Mouse (Mus musculus) kidney, postnatal 25 days (tissue): ENCODE data around the gene Crb3.

Source experiments
- DNase-seq, 2 experiments: peaks; one replicate each; pipeline ENCODE4 v3.0.0; 2021; ENCODE audit warnings: mixed read lengths in 2 of 2

The Crb3 gene

DNA sequence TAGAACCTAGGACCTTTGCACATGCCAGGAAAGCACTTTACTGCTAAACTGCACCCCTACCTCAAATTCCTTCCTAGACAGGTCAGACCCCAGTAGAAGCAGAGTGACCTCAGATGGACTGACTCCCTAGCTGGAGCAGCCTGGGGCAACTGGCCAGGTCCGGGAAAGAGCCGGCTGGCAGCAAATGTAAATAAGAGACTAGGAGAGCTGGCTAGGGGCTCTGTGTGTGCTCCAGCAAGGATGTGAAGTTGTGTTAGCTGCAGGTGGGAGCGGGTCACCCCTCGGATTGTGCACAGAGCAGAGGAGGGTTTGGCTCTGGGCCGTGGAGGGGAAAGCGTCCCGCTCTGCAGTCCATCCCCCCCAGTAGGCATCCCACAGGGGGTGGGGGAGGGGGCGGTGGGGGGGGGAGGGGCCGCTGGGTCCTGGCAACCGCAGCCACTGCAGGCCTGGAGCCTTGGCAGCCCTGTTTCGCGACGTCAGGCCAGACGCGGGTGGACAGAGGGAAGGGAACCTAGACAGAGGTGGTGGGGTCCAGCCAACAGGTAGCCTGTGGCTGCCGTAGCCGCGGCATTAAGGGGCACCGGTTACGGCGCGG lies at the start of gene Crb3:
TSS of gene Crb3 (plus strand) at position 215 of the 595 bp plus-strand sequence.
- peak; percentile 50 to 63 for DNase-seq

DNA sequence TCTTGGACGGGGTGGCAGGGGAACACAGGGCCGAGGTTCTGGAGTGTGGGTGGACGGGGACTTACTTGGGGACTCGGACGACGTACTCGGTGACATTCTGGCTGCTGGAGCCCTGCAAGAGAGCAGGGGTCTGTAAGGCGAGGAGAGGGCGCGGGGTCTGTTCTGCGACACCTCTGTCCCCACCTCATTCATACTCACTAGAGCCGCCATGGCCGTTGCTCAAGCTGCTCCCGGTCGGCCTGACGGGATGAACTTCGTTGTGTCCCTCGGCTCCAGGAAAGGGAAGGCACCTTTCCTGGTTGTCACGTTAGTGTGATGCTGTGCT lies 48.0 kb upstream of the Crb3 start:
- no peak for DNase-seq

DNA sequence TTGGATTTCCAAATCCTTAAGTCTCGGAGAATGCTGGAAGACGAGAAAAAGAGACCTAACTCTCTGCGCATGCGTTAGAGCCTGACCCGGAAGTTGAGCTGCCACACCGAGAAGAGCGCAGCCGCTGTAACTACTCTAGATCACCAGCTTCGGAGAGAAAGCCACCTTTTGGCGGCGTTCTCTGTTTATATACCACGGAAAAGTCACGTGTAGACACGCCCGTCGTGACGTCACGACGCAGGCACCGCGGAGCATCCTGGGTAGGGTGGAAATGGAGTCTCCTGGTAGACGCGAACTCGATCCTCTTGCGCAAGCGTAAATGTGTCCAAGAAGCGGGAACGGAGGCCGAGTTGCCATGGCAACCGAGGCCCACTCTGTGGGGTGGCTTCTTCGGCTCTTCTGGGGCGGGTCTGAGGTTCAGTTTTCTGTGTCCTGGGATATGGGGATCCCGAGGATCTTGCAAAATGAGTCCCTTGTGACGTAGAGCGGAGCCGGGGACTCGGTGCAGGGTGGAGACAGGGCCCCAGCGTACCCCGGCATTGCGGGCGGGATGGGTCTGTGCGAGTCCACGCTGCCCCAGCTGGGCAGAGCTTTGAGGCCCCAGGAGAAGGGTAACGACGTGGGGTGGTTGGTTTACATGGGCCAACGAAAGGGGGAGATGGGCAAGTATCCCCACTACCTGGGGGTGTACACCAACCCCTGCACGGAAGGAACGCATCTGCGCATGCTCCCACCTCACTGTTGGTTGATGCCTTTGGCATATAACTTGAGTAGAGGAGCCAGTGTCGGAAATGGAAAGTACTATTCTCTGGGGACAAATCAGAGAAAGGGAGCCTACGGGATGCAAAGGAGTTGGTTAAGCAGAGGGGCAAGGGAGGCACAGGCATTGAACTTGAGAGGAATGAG lies 47.4 kb upstream of the Crb3 start, which contains the start of the genes Gtf2f1 and Gm17949:
TSS of gene Gtf2f1 (minus strand) at position 53 of the 906 bp plus-strand sequence.
TSS of gene Gm17949 (plus strand) at position 234 of the 906 bp plus-strand sequence.
- DNase-seq = peak; percentile 95 to 97

DNA sequence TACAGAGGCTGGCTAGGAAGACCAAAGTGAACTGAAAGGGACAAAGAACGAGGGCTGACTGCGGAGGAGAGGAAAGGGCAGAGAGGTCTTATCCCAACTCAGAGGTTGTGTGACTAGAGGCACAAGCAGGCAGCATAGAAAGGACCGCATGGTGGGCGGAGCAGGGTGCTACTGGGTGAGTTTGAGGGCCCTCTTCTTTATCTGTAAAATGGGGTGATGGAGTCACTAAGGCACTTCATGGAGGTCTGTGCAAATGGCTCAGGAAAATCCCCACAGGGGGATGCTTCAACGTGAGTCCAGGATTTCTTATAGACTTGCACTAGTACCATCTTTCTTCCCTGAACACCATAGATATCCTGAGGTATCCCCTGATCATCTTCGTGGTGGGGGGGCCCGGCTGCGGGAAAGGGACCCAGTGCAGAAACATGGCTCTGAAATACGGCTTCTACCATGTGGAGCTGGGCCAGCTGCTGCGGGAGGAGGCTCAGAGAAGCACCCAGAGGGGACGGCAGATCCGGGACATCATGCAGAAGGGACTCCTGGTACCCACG lies 46.6 kb upstream of the Crb3 start:
- DNase-seq = no peak

DNA sequence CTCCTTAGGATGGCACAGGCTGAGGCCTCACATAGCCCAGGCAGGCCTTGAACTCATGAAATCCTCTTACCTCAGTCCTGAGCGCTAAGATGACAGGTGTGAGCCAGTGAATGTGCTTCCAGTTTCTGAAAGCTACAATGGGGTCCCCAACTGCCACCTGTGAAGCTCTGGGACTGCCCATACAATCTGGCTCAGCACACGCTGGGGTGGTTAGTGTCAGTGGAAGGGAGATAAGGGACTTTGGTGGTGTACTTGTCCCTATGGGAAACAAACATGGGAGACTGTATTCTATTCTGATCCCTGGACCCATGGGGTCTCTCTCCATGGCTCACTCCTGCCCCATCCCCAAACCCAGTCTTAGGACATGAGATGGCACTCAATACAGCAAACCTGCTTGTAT lies 39.2 kb upstream of the Crb3 start:
- DNase-seq = no peak

DNA sequence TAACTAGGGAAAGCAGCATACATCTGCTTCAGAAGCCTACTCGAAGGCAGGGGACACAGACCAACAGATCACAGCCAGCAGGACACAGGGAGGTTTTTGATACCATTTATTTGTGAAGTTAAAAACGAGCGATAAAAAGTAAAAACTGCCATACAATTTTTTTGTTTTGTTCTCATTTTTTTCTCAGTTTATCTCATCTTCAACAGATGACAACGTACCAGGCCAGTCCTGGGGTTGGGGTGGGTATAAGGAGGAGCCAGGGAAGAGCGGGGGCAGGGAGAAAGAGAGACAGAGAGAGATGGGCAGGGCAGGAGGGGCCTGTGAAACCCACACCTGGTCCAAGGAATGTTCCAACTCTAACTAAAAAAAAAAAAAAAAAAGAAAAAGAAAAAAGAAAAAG lies 37.9 kb upstream of the Crb3 start:
- DNase-seq = no peak

DNA sequence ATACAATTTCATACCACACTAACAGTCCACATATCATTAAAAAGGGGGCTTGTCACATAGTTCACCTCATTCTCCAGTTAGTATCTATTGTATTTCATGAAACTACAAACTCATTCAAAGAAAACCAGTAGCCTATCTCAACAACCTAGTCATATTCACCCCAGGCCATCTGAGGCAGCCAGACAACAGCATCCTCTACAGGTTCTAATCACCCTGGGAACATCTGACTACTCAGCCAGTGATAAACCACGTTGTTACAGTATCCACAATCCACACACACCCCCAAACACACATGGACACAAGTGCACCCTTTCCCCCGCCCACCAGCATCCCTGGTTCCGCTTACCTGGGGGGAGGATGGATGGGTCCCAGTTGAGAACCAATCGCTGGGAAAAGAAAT lies 31.4 kb upstream of the Crb3 start:
- DNase-seq = no peak

DNA sequence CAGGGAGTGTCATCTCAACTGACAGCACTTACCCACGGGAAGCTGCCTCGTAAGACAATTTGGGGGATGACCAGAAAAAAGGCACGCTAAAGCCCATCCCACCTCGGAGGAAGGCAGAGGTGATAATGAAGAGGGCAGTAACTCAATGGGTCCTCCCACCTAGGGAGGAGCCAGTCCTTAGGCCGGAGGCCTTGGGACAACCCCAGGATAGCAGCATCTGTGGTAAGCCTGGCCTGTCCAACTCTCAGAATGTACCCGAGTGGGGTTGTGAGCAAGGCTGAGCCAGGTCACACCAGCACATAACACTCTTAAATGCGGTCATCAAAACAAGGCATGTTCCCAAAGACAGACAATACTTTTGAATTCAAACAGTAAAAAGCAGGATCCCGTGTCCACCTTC lies 29.2 kb upstream of the Crb3 start:
- DNase-seq = peak; percentile 18 to 56

DNA sequence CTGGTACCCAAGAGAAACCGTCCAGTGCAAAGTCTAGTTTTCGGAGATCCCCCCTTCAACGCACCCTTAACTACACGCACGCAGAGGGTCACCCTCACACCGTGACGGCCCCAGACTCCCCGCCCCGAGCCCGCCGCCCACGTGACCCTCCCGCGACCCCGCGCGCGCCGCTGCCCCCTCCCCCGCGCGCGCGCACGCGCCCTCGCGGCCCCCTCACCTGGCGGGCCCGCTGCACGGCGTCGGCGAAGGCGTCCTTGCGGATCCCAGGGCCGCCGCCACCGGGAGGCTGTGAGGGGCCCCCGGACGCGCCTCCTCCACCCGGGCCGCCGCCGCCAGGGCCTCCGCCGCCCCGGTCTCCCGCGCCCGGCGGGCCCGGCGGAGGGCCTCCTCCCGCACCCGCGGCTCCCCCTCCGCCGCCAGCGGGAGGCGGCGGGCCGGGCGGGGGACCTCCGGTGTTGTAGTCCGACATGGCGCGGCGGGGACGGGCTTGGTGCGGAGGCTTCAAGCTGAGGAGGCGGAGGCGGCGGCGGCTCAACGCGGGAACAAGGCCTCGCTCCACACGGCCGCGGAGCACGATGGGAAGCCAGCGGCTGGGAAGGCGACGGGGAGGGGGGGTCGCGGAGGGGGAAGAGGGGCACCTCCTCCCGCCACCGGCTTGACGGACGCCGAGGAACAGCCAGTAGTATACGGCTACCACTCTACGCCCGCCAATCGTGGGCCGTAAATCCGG lies 27.8 kb upstream of the Crb3 start, which contains the start of gene Khsrp:
TSS of gene Khsrp (minus strand) at position 592 of the 730 bp plus-strand sequence.
- peak; percentile 21 to 65 for DNase-seq

DNA sequence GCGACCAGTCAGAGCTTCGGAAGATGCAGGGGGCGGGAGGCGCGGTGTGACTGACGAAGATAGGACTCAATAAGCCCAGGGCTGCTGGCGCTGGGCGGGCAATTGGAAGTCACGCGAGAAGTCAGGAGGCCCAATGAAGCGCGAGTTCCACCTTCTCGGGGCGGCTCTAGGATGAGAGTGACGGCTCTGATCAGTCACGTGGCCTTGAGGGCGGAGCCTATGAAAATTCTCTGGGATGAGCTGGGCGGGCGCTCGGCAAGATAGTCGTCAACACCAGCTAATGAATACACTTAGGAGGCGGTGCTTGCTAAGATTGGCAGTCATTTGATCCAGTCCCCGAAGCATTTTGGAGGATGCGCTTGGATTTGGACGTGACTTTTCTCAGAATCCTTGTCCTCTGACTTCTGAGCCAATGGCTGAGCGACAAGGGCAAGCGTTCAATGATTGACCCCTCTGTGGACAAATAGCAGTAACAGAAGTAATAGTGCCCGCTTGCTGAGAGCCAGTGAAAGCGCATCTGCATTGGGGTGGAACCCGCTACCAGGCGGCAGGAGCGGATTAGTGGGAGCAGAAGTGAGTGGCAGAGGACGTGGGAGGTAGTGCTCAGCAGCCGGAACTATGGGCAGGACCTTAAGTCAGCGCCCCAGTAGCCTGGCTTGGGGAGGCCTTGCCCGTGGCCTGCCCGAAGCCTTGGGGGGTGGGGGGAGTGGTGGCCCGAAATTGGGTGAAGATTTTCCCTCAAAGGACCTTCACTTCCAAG lies 27.1 kb upstream of the Crb3 start:
- peak; percentile 100 for DNase-seq

DNA sequence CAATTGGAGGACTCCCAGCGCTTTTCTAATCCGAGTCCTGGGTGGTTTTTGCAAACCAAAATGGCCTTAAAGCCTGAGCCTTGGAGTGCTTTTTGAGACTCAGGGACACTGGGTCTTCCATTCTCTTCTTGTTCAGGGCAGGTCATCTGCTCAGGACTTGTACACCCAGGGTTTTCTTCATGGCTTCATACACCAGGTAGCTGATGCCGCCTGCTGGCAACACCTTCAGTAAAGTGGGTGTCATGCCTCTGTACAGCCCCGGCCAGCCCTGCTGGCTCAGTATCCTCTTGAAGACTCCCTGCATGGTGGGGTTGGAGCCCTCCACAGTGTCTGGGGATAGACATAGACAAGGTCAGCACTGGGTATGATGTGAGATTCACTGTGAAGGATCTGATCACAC lies 26.1 kb upstream of the Crb3 start:
- no peak for DNase-seq

DNA sequence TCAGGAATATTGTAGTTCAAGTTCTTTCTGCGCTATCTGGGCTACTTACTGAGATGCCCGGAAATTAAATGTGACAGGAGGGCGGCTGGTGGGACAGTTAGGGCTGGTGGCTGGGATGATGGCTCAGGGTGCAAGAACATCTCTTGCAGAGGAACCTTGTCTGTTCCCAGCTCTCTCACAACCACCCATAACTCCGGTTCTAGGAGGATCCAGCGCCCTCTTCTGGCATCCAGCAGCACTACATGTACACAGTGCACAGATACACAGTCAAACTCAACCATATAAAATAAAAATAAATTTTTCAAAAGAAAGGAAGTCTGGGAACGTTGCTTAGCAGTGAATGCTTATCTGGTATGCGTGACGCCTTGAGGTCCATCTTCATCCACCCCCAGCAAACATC lies 19.9 kb upstream of the Crb3 start:
- DNase-seq = no peak

DNA sequence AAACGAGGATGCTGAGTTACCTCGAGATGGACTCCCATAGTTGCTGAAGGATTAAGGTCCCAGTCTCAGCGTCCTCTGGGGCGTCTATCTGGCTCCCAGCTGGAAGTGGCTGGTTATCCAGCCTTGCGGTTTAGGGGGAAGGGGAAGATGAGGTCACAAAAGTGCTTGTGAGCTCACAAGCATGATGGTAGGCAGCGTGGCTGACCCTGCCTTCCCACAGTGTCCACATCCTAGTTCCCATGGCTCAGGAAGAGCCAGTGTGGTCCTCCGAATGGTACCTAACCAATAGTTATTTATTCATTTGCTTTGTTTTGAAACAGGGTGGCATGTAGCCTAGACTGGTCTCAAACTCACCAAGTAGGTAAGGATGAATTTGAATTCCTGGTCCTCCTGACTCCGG lies 17.4 kb upstream of the Crb3 start, which contains the start of gene Slc25a41:
TSS of gene Slc25a41 (minus strand) at position 101 of the 400 bp plus-strand sequence.
- no peak for DNase-seq

DNA sequence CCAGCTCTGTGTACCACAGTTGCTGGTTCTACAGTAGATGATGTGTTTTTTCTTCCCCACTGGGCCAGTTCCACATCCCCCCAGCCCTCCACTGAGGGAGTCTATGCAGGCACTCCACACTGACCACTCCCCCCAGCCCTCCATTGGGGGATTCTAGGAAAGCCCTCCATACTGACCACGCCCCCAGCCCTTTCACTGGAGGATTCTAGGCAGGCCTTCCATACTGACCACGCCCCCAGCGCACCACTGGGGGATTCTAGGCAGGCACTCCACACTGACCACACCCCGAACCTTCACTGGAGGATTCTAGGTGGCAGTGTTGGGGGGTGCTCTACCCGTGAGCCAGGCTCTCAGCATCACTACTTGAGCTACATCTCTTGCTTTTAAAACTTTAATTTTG lies 11.5 kb upstream of the Crb3 start:
- no peak for DNase-seq

DNA sequence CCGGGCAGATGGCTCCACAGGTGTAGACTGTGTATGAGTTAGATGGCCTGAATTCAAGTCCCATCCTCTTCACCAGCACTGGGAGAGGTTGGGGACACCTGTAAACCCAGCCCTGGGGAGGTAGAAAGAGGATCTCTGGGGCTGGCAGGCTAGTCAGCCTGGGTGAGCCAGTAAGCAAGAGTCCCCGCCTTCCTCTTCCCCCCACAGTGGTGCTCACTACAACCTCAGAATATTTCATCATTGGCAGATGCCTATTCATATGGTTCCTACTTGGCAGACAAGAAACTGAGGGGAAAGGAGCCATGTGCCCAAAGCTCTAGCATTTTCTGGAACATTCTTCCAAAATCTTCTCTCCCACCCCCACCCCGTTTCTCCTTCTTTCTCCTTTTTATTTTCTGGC lies 10.1 kb upstream of the Crb3 start:
- DNase-seq = no peak

DNA sequence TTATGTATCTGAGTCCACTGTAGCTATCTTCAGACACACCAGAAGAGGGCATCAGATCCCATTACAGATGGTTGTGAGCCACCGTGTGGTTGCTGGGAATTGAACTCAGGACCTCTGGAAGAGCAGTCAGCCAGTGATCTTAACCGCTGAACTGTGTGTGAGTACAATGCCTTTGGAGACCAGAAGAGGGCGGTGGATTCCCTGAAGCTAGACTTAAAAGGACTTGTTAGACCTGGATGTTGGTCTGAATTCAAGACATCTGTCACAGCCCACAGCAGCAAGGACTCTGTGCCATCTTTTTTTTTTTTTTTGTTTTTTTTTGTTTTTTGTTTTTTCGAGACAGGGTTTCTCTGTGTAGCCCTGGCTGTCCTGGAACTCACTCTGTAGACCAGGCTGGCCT lies 7.2 kb upstream of the Crb3 start:
- peak in 1 of 2 experiments; percentile 10 for DNase-seq

DNA sequence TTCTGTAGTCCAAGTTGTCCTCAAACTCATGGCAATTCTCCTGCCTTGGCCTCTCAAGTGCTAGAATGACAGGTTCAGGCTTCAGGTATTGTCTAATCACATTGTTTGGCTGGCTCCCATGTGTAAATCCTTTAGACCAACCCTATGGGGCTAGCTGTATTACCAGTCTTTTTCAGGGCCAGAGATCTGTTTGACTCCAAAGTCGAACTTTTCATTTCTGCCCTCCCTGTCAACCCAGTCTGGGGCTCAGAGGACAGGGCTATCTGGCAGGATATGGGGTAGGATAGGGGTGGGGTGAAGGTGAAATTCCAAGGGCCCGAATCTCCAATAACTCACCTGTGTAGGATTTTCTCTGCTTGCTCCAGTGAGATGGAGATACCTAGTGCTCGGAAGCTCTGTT lies 2.7 kb upstream of the Crb3 start:
- no peak for DNase-seq

DNA sequence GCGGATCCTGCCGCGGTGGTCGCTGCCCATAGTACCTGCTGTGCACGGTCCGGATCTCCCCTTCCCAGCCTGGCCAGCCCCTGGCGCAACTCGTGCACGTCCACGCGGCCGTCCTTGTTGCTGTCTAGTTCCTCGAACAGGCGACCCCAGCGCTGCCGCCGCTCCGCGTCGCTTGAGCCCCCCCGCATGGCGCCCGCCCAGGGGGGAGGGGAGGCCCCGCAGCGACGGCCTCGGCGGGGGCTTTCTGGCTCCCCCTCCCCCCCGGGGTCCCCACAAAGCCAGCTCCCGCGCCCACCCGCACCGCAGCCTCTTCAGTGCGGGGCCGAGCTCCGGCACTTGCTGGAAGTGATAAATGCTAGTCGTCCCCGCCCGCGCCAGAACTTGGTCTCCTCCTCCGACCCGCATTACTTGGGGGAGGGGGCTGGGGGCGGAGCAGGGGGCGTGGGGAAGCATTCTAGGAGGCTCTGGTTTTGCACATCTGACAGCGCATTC lies 627 bp downstream of the Crb3 start, which contains the start of gene Slc25a23:
TSS of gene Slc25a23 (minus strand) at position 378 of the 492 bp plus-strand sequence.
- DNase-seq = peak; percentile 79 to 89

DNA sequence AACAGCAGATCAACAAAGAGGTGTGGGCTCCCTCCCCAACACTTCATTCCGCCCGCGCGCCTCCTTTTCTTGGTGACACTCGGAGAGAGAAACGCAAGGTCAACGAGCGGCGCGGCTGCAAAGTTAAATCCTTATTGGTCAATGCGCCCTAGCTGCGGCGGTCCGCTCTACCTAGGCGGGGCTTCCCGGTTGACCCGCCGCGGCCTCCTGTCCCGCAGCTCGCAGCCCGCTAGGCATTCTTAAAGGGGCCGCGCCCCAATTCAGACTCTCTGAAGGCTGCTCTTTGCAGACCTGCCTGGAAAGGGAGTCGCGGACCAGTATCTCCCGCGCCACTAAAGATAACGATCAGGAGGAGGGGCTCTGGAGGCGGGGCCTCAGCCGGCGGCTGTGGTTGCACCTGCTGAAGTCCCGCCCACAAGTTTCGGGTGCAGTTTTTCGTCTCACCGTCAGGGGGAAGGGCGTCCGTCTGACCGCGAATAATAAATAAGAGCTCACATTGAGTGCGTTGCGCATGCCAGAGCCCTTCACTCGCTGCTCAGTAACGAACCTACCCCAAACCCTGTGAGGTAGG lies 1.4 kb downstream of the Crb3 start:
- peak; percentile 95 to 98 for DNase-seq

DNA sequence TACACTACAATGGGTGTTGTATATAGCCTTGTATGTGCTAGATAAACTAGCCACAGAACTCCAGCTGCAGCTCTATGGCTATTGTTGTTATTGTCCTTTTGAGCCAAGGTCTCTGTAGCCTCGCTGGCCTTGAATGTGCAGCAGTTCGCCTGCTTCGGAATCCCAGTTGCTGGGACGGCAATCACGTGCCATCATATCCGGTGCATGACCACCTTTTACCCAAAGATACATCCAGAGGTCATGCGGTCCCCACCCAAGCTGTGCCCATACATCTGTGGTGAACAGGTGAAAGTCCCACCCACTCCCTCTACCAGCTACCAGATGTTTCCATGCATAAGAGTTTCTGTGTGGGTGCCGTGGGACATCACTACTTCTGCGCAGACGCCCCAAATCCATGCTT lies 2.2 kb downstream of the Crb3 start:
- no peak for DNase-seq

DNA sequence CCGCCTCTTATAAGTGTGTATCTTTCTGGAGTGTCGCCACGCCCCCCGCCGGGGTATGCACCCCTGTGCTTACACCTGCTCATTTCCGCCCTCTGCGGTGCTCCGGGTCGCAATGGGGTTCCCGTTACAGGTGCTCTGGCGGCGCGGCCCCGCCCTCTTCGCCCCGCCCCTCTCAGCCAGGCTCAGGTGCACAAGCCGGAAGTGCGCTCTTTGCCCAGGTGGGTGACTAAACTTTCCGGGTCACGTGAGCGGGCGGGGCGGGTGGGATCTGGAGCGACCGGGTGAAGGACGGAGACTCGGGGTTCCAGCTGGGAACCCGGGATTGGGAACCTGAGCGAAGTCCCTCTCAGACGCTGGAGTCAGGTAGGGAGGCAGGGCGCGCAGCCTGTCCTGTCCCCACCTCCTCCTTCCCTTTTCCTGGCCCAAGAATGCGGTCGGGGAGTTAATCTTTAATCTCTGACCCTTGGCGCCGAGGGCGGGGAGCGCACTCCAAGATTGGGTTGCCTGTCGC lies 3.2 kb downstream of the Crb3 start:
- peak; percentile 85 to 94 for DNase-seq
